Mouse (Mus musculus) olfactory bulb, adult 2 months (tissue): ENCODE measurements around the gene Tmem170b. TPM values are rescaled to one million over a fixed set of nuclear protein-coding genes. Genes with fewer than 3 reads are reported as not detected.

Source experiments
- H3K27ac ChIP-seq: fragments of 200-500 bp; 2 replicates; pipeline ENCODE4 v1.5.1; 2012; ENCODE audit warnings: low read depth, low read length; ENCODE audit not compliant: insufficient read depth
- H3K4me1 ChIP-seq: fragments of 200-500 bp; 2 replicates; pipeline ENCODE4 v1.6.1; 2012; ENCODE audit warnings: low read length; ENCODE audit not compliant: control insufficient read depth, insufficient read depth
- H3K4me3 ChIP-seq: fragments of 200-500 bp; 2 replicates; pipeline ENCODE4 v1.5.1; 2012; ENCODE audit warnings: mild to moderate bottlenecking, low read depth, low read length, moderate library complexity; ENCODE audit not compliant: insufficient read depth
- CTCF ChIP-seq: fragments of 200-500 bp; IDR thresholded peaks from 2 replicates; pipeline ENCODE4 v1.5.1; 2012; ENCODE audit warnings: low read depth, mild to moderate bottlenecking, low read length, moderate library complexity; ENCODE audit not compliant: insufficient read depth
- POLR2A ChIP-seq: fragments of 200-500 bp; IDR thresholded peaks from 2 replicates; pipeline ENCODE4 v1.6.1; 2012; ENCODE audit warnings: mild to moderate bottlenecking, low read depth, low read length, moderate library complexity; ENCODE audit not compliant: insufficient read depth
- WGBS: fragments of 180-500 bp; shearing (Covaris S2); methylation state at CpG from one replicate; pipeline ENCODE4 v1.1.7; 2018; 5-methylcytosine and 5-hydroxymethylcytosine counted together
- polyA plus RNA-seq: library from polyadenylated mRNA; stranded (reverse); fragments of >200 nt; gene quantifications from 2 replicates; pipeline ENCODE4 v1.2.4, GENCODE M21; 2012; ENCODE audit warnings: low replicate concordance; ENCODE audit not compliant: missing spikeins, insufficient read depth, insufficient read length

The Tmem170b gene
- not detected in 2 replicates for polyA plus RNA-seq

GRCm38 (mm10) chr13:41605099-41606010 lies at the start of gene Tmem170b:
Tmem170b (plus strand) TSS chr13:41605907.
- H3K27ac ChIP-seq, result peak within 1 kb of the TSS; percentile 94
- WGBS, result under 1% methylated on average over 87 of the region's 87 CpGs
- peak within 1 kb of the TSS; percentile 100 for H3K4me3 ChIP-seq
- TF ChIP-seq CTCF (no peak), POLR2A (peak; percentile 51; the same call in 1 of the 2 replicates)
- H3K4me1 ChIP-seq, result peaks cover 2% of the 10 kb centered on the region

- 95% methylated on average over 4 of the region's 4 CpGs for WGBS
- Histone ChIP-seq H3K4me1 (no peaks in the 10 kb centered on the region), H3K4me3 (no peak overlapping the region), H3K27ac (no peak overlapping the region)
- TF ChIP-seq POLR2A, result no peak
- TF ChIP-seq CTCF, result no peak
These were observed 44.7 kb upstream of the Tmem170b start for GRCm38 (mm10) chr13:41561024-41561423.

GRCm38 (mm10) chr13:41568421-41568820 lies 37.3 kb upstream of the Tmem170b start:
- H3K4me1 ChIP-seq, result no peaks in the 10 kb centered on the region
- H3K4me3 ChIP-seq, result no peak overlapping the region
- H3K27ac ChIP-seq, result no peak overlapping the region
- WGBS, result 94% methylated on average over 3 of the region's 3 CpGs
- TF ChIP-seq CTCF, result no peak
- no peak for TF ChIP-seq POLR2A

- Histone ChIP-seq H3K27ac (no peak overlapping the region), H3K4me1 (no peaks in the 10 kb centered on the region), H3K4me3 (no peak overlapping the region)
- TF ChIP-seq CTCF, result no peak
- no peak for TF ChIP-seq POLR2A
- WGBS, result 97% methylated on average over 8 of the region's 8 CpGs
These were observed 36.8 kb upstream of the Tmem170b start for GRCm38 (mm10) chr13:41568926-41569325.

GRCm38 (mm10) chr13:41569776-41570175 lies 35.9 kb upstream of the Tmem170b start:
- H3K27ac ChIP-seq, result no peak overlapping the region
- no peaks in the 10 kb centered on the region for H3K4me1 ChIP-seq
- no peak overlapping the region for H3K4me3 ChIP-seq
- TF ChIP-seq POLR2A (no peak), CTCF (no peak)
- 90% methylated on average over 3 of the region's 3 CpGs for WGBS

- H3K4me1 ChIP-seq, result no peaks in the 10 kb centered on the region
- H3K4me3 ChIP-seq, result no peak overlapping the region
- H3K27ac ChIP-seq, result no peak overlapping the region
- WGBS, result 33% methylated on average over 13 of the region's 13 CpGs
- no peak for TF ChIP-seq POLR2A
- TF ChIP-seq CTCF, result no peak
These were observed 34.0 kb upstream of the Tmem170b start for GRCm38 (mm10) chr13:41571368-41572350.

GRCm38 (mm10) chr13:41572351-41572735 lies 33.4 kb upstream of the Tmem170b start:
- TF ChIP-seq CTCF (no peak), POLR2A (no peak)
- H3K27ac ChIP-seq, result no peak overlapping the region
- 43% methylated on average over 4 of the region's 4 CpGs for WGBS
- H3K4me3 ChIP-seq, result no peak overlapping the region
- H3K4me1 ChIP-seq, result no peaks in the 10 kb centered on the region

GRCm38 (mm10) chr13:41573126-41573846 lies 32.4 kb upstream of the Tmem170b start:
- Histone ChIP-seq H3K27ac (no peak overlapping the region), H3K4me1 (no peaks in the 10 kb centered on the region), H3K4me3 (no peak overlapping the region)
- WGBS, result 48% methylated on average over 4 of the region's 4 CpGs
- TF ChIP-seq POLR2A (no peak), CTCF (no peak)
